Mouse (Mus musculus): ENCODE results near the gene Adamts17. TPM values are rescaled to one million over a fixed set of nuclear protein-coding genes. Genes with fewer than 3 reads are reported as not detected.

The Adamts17 gene
- polyA plus RNA-seq, 1 experiment, result not detected

DNA sequence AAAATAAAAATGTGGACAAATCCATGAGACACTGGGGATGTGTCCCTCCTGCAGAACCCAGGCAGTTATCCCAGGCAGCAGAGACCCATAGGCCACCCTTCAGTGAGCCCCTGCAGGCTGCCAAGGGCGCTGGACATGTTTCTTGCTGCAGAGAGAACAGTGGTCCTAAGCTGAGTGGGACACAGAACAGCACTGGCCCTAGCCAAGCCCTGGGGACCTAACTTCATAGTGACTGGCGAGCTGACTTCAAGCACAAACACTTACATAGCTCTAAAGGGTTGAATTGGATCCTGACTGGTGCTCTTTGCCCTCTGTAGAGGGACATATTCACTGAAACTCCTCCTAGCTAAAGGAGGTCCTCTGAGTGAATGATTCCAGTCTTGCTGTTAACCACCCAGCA is 223.0 kb downstream of the Adamts17 start:
- H3K9me3 ChIP-seq, result peaks cover 4% of the 10 kb centered on the region; the same call in 1 of the 2 replicates
- no peaks in the 10 kb centered on the region for H3K4me1 ChIP-seq
- no peak for TF ChIP-seq GATA1 (IDR thresholded peaks at IDR 0.05; ENCODE audit: borderline replicate concordance, low read length)
- no peak for TF ChIP-seq FLI1 (IDR thresholded peaks at IDR 0.05; ENCODE audit: low read length)
- H3K4me3 ChIP-seq (replicated peaks), result no peak overlapping the region
- H3K27me3 ChIP-seq (replicated peaks), result no peaks in the 10 kb centered on the region
- no peaks in the 10 kb centered on the region for H3K36me3 ChIP-seq (replicated peaks; ENCODE audit: low read length)

DNA sequence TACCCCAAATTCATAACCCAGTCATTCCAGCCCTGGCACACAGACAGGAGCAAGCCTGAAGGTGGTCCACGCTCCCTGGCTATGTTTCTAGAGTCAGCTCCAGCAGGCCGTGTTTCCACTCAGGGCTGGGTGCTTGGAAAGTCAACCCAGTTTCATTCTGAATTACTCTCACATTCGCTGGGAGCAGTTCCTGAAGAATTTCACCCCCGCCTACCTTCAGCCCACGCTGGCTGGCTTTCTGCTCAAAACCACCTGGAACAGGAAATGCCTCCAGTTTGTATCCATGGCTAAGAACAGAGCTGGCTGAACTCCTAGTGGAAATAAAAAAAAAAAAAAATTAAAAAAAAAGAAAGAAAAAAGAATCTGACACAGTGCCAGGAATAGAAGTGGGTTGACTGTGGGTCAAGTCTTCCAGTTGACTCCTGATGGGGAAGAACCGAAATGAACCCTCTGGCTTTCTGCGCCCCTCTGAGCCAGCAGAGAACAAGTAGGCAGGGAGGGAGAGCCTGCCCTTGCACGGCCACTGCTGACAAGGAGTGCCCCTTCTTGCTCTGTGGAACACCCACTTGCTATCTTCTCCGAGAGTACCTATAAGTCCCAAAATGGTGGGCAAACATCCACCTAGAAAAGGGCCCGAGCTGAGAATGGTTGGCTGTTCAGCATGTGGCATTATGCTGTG is 225.2 kb downstream of the Adamts17 start:
- H3K4me1 ChIP-seq, result no peaks in the 10 kb centered on the region
- H3K27me3 ChIP-seq (replicated peaks), result no peaks in the 10 kb centered on the region
- H3K9me3 ChIP-seq, result peaks cover 4% of the 10 kb centered on the region; the same call in 1 of the 2 replicates
- no peaks in the 10 kb centered on the region for H3K36me3 ChIP-seq (replicated peaks; ENCODE audit: low read length)
- TF ChIP-seq FLI1 (IDR thresholded peaks at IDR 0.05; ENCODE audit: low read length) (no peak), GATA1 (IDR thresholded peaks at IDR 0.05; ENCODE audit: borderline replicate concordance, low read length) (no peak)
- no peak overlapping the region for H3K4me3 ChIP-seq (replicated peaks)

DNA sequence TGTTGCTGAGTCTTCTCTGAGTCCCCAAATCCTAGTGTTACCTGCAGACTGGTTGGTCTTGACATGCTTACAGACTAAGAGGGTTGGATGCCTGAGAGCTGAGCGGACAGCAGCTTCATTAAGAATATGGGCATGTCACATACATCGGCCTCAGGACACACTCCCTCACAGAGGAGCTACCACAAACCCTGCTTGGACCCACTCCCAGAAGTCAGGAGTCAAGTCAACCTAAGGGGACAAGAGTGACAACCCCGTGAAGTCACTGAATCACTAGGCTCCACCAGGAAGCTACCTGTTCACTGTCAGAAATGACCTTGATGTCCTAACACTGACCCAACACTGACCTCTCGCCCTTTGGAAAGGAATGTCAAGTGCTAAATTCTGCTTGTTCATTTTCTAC is 226.1 kb downstream of the Adamts17 start:
- Histone ChIP-seq H3K9me3 (peaks cover 4% of the 10 kb centered on the region; the same call in 1 of the 2 replicates), H3K36me3 (replicated peaks; ENCODE audit: low read length) (no peaks in the 10 kb centered on the region), H3K4me1 (no peaks in the 10 kb centered on the region), H3K4me3 (replicated peaks) (no peak overlapping the region), H3K27me3 (replicated peaks) (no peaks in the 10 kb centered on the region)
- TF ChIP-seq GATA1 (IDR thresholded peaks at IDR 0.05; ENCODE audit: borderline replicate concordance, low read length) (no peak), FLI1 (IDR thresholded peaks at IDR 0.05; ENCODE audit: low read length) (no peak)

DNA sequence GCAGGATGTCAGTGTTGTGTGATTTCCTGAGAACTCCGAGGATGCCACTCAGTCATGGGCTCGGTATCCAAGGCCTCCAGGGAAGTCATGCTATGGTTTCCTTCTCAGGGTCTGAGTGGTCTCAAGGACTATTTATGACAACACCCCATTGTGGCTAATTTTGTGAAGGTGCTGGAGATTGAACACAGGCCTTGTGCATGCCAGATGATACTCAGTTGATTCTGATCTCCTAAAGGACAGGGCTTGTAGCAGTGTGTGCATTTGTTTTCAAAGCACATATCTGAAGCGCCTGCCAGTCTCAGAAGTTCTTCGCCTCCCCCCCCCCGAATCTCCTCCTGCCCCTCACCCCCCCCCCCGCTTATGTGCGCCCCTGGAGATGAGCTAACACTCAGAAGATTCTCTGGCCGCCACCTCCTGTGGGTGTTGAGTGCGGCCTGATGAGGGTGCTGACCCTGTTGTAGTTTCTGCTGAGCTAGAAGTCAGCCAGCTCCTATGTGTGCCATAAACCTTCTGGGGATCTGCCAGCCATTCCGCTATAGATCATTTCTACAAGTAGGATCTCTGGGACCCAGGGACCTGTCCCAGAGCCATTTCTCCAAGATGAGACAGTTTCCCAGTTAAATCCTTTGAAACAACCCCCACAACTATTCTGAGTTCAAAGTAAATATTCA is 232.6 kb downstream of the Adamts17 start:
- no peaks in the 10 kb centered on the region for H3K36me3 ChIP-seq (replicated peaks; ENCODE audit: low read length)
- peaks cover 6% of the 10 kb centered on the region for H3K9me3 ChIP-seq
- TF ChIP-seq FLI1 (IDR thresholded peaks at IDR 0.05; ENCODE audit: low read length) (no peak), GATA1 (IDR thresholded peaks at IDR 0.05; ENCODE audit: borderline replicate concordance, low read length) (no peak)
- H3K27me3 ChIP-seq (replicated peaks), result no peaks in the 10 kb centered on the region
- H3K4me3 ChIP-seq (replicated peaks), result no peak overlapping the region
- H3K4me1 ChIP-seq, result no peaks in the 10 kb centered on the region

DNA sequence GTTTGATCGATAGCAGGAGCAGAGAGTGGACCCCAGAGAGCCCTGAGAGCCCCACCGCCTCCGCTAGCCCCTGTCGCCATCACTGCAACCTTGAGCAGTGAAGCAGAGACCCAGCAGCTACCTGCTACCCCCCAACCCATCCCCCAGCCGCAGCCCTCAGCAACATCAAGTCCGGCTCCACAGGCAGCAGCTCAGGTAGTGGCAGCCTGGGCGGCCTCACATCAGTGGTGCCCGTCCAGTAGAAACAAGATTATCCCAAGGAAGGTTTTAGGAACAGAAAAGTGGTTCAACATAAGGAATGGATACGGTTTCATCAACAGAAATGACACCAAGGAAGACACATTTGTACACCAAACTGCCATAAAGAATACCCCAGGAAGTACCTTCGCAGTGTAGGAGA is 243.2 kb downstream of the Adamts17 start:
- Histone ChIP-seq H3K4me1 (no peaks in the 10 kb centered on the region), H3K9me3 (peaks cover 8% of the 10 kb centered on the region; the same call in 1 of the 2 replicates), H3K27me3 (replicated peaks) (no peaks in the 10 kb centered on the region), H3K36me3 (replicated peaks; ENCODE audit: low read length) (no peaks in the 10 kb centered on the region), H3K4me3 (replicated peaks) (no peak overlapping the region)
- TF ChIP-seq FLI1 (IDR thresholded peaks at IDR 0.05; ENCODE audit: low read length) (no peak), GATA1 (IDR thresholded peaks at IDR 0.05; ENCODE audit: borderline replicate concordance, low read length) (no peak)

DNA sequence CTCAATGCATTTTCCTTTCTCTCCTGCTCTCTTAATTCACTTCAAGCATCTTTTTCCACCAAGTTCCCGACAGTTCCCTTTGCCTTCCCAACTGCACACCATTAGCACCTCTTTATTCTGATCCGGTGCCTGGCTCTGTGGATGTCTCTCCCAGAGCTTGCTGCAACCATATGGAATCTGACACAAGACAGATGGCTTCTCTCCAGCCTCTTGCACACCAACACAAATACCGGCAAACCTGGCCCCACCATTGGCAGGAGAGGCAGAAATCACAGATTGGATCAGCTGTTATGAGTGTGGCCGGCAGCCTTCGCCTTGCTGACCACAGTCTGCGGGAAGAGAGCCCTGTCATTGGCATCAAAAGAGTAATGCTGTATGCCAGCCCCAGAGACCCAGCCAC is 248.2 kb downstream of the Adamts17 start:
- TF ChIP-seq GATA1 (IDR thresholded peaks at IDR 0.05; ENCODE audit: borderline replicate concordance, low read length) (no peak), FLI1 (IDR thresholded peaks at IDR 0.05; ENCODE audit: low read length) (no peak)
- H3K27me3 ChIP-seq (replicated peaks), result no peaks in the 10 kb centered on the region
- H3K4me3 ChIP-seq (replicated peaks), result no peak overlapping the region
- H3K4me1 ChIP-seq, result no peaks in the 10 kb centered on the region
- H3K9me3 ChIP-seq, result peaks cover 8% of the 10 kb centered on the region; the same call in 1 of the 2 replicates
- no peaks in the 10 kb centered on the region for H3K36me3 ChIP-seq (replicated peaks; ENCODE audit: low read length)

DNA sequence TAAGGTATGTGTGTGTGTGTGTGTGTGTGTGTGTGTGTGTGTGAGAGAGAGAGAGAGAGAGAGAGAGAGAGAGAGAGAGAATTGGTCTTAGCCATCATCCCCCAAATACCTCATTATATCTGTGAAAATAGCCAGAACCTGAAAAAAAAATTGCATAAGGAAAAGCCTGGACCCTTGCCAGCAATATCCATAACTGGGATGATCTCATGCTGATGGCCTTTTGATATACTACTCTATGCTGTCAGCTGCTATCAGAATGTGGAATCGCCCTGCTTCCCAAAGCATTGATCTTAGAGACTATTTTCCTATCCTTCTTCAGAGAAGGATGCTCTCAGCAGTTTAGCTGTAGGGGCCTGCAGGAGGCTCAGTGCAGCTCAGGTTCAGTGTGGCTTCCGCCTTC is 257.6 kb downstream of the Adamts17 start:
- Histone ChIP-seq H3K9me3 (no peaks in the 10 kb centered on the region), H3K4me1 (no peaks in the 10 kb centered on the region), H3K4me3 (replicated peaks) (no peak overlapping the region), H3K36me3 (replicated peaks; ENCODE audit: low read length) (no peaks in the 10 kb centered on the region), H3K27me3 (replicated peaks) (no peaks in the 10 kb centered on the region)
- TF ChIP-seq GATA1 (IDR thresholded peaks at IDR 0.05; ENCODE audit: borderline replicate concordance, low read length) (no peak), FLI1 (IDR thresholded peaks at IDR 0.05; ENCODE audit: low read length) (no peak)

DNA sequence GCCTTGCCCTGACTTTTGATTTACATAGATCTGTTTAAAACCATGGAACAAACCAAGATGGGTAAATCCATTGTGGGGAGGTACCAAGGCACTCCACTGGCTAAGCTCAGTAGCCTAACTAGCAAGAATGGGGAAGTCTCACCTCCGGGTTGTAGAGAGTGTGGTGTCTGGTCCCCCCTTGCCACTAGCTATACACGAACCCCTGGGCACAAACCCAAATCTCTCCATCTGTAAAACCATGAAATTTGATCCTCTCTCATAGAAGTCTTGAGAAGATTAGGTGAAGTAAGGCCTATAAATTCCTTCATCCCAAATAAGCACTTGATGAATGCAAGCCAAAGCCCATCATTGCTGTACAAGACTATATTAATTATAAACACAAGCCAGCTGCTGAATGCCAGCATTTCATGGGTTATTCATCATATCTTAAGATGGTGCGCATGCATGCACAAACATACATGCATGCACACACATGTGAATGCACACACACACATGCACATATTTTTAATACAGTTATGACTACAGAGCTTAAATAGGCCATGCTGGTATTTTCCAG is 262.0 kb downstream of the Adamts17 start:
- no peaks in the 10 kb centered on the region for H3K9me3 ChIP-seq
- TF ChIP-seq GATA1 (IDR thresholded peaks at IDR 0.05; ENCODE audit: borderline replicate concordance, low read length) (no peak), FLI1 (IDR thresholded peaks at IDR 0.05; ENCODE audit: low read length) (no peak)
- H3K4me3 ChIP-seq (replicated peaks), result no peak overlapping the region
- no peaks in the 10 kb centered on the region for H3K36me3 ChIP-seq (replicated peaks; ENCODE audit: low read length)
- H3K27me3 ChIP-seq (replicated peaks), result peaks cover 2% of the 10 kb centered on the region
- no peaks in the 10 kb centered on the region for H3K4me1 ChIP-seq

DNA sequence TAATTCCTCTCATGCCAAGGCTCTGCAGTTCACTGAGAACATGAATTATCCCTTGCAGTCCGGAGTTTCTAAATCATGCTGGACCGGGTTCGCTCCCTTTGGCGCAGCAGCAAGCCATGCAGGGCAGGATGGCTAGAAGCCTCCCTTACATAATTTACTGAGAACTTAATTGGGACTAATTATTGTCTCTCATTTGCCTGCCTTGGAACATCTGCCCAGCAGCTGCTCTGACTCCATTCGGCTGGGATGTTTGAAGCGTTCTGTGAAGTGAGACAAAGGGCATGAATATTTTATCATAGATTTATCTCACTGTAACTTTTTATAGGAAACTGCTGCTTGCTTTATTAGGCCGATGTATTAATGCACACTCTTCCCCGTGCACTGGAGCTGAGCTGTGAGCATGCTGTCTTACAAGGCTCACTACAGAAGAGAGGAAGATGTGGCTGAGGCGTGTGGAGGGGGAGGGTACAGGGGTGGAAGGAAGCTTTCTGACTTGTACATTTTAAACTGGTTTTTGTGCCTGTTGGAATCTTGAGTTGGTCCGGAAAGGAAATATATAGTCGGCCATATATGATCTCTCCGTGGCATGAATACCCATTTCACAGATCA is 271.1 kb downstream of the Adamts17 start:
- no peak overlapping the region for H3K4me3 ChIP-seq (replicated peaks)
- H3K27me3 ChIP-seq (replicated peaks), result peaks cover 4% of the 10 kb centered on the region
- peaks cover 4% of the 10 kb centered on the region; the same call in 1 of the 2 replicates for H3K4me1 ChIP-seq
- peaks cover 11% of the 10 kb centered on the region for H3K9me3 ChIP-seq
- TF ChIP-seq FLI1 (IDR thresholded peaks at IDR 0.05; ENCODE audit: low read length) (no peak), GATA1 (IDR thresholded peaks at IDR 0.05; ENCODE audit: borderline replicate concordance, low read length) (no peak)
- no peaks in the 10 kb centered on the region for H3K36me3 ChIP-seq (replicated peaks; ENCODE audit: low read length)

All from megakaryocyte, embryonic 14.5 days (primary cell).